Mouse (Mus musculus): ENCODE measurements at regions not wholly inside any gene's neighbourhood (a gene's known extent, or its start where the extent isn't known, plus 50 kb on each side); places are given as distances from the start of the nearest gene placed in this dataset.

GRCm38 (mm10) chr13:115347022-115347398 is 245.2 kb upstream of the Itga1 start:
- TF ChIP-seq CTCF (IDR thresholded peaks at IDR 0.05; ENCODE audit: low read depth) (no peak), EP300 (IDR thresholded peaks at IDR 0.05; ENCODE audit: low read depth) (no peak)
